Mouse (Mus musculus) brain, embryonic 14.5 days (tissue): ENCODE data around the gene Tuba4a.

Experiments
- CTCF ChIP-seq: fragments of 200-500 bp; IDR thresholded peaks from 2 replicates; pipeline ENCODE4 v1.5.1; 2012; ENCODE audit warnings: inconsistent platforms, mild to moderate bottlenecking, moderate library complexity, borderline replicate concordance; ENCODE audit not compliant: insufficient read depth, insufficient read length; ENCODE audit errors: extremely low read depth
- POLR2A ChIP-seq: fragments of 200-500 bp; IDR thresholded peaks from 2 replicates; pipeline ENCODE4 v1.6.1; 2012; ENCODE audit warnings: mild to moderate bottlenecking, inconsistent platforms, borderline replicate concordance; ENCODE audit not compliant: poor library complexity, insufficient read depth, insufficient read length, severe bottlenecking; ENCODE audit errors: extremely low read depth

DNA sequence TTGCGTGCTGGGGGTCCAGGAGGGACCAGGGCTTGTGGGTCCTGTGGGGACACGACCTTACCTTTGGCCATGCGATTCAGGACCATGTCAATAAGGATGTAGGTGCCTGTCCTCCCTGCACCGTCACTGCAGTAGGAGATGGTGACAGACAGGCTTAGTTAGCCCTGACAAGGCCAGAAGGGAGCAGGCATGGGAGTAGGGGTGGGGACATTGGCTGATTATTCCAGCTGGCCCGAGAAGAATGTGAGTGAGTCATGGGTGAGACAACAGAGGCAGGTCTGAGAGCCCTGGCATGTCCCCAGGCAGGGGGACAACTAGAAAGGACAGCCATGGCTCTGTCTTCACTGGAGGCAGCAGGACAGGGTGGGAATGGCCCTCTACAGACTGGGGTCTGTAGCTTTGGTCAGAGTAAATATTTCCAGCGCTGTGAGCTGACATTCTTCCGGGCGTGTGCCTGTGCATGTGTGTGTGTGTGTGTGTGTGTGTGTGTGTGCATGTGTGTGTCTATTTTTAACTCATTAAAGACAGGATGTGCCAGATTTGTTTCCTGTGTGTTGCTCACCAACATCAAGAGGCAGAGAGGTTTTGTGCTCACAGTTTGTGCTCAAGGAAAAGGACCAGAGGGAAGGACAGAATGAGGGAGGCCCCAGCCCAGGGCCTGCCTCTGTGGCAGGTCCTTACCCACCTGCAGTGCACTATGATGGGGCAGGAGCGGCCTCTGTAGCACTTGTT, 28.5 kb upstream of the Tuba4a start:
- TF ChIP-seq CTCF = no peak
- no peak for TF ChIP-seq POLR2A
